Mouse (Mus musculus): ENCODE results near the gene Wdr59.
A peak's percentile ranks its signal among the peaks of the same experiment; 100 is the strongest.

Gene Wdr59

DNA sequence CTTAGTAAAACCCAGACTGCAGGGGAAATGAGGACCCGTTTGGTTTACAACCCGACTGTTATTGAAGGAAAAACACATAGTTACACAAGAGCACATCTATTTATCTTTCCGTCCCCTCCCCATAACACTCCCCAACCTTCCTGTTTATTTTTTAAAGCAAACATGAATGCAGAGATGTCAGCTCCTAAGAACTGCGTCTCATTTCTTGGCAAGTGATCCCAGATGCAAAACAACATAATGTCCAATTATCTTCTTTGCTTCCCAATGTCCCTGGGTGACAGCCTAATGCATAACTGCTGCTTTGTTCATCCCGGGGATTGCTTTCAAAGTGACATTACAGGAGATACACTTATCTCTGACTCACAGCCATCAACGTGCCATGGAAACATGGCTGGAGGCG, 30.7 kb downstream of the Wdr59 start:
- no peak for DNase-seq (ENCODE audit: low read depth)

DNA sequence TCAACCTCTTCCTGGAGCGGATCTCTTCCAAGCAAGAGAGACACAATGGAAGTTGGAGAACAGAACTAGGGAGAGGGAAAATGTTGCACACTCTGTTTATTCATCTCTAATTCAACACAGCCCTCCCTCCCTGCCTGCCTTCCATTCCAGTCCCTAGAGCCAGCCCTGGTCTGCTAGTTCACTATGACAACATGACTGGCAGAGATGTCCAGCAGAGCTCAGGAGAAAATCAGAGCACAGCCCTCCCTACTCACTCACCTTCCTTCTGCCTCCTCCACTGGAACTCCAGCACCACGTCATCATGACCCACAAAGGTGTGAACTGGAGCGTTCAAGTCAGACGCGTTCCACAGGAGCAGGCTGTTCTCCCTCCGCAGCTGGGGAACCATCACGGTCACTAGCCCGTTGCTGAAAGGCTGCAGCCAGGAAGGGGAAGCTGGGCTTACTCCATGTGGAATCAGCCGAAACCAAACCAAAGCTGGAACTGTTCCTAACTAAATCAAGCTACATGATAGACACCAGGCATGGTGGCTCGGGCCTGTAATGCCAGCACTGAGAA, 31.8 kb downstream of the Wdr59 start:
- DNase-seq (ENCODE audit: low read depth) = no peak

DNA sequence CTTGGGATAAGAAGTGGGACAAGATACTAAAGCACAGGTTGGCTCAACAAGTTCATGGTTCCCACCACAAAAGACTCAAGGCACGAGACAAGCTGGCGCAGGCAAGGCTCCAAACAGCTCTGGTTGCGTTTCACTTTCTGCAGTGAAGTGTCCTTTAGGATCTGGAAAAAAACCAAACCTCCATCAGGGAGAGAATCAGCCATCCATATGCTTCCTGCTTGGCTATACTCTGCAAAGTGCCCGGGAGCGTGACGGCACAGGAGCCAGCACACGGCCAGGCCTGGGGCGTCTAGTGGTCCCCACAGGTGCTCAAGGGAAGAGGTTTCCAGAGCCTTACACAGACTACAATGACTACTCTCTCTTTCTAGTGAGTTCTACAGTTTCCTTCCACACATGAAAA, 41.2 kb downstream of the Wdr59 start:
- no peak for DNase-seq (ENCODE audit: low read depth)

DNA sequence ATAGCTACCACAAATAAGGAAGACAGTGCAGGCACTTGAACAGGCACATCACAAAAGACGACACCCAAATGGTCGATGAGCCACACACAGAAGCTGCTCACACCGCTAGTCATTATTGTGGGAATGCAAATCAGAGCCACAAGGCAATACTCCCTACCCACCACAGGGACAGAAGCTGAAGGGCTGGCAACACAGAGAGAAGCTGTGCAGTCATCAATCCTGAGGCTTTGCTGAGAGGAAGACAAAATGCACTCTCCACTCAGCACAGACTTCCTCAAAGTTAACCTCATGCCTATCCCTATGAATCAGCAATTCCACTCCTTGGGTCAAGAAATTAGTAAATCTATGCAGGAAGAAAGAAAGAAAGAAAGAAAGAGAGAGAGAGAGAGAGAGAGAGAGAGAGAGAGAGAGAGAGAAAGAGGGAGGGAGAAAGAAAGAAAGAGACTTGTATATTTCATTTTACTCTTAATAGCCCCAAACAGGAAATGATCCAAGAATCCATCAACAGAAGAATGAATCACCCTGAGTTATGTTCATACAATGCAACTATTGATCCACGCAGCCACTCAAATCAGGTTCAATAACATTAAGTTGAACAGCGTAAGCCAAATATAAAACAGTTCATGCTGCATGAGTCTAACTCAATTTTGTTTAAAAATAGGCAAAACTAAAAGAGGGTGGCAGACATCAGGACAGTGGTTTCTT, 44.0 kb downstream of the Wdr59 start:
- DNase-seq (ENCODE audit: low read depth) = no peak

DNA sequence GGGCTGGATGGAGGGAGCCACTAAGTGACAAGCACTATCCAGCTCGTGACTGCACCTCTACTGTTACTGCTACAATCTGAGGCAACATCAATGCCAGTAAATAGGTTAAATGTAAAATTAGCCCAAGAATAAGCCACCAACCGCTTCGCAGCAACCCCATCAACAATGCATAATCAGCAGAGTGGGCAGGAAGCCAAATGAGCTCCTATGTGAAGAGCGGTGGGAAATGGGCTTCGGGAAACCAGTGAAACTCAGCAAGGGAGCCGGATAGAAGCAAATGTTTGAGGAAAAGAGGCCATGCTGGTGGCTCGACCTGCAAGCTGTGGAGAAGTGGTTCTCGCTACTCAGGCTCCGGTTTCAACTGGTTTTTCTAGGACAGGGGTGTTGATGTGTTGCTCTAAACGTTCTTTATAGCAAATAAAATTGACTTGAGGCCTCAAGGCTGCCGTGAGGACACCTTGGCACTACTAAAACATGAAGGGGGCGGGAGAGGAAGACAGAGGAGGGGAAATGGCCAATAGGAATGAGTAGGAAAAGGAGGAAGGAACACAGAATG, 50.3 kb downstream of the Wdr59 start:
- no peak for DNase-seq (ENCODE audit: low read depth)

DNA sequence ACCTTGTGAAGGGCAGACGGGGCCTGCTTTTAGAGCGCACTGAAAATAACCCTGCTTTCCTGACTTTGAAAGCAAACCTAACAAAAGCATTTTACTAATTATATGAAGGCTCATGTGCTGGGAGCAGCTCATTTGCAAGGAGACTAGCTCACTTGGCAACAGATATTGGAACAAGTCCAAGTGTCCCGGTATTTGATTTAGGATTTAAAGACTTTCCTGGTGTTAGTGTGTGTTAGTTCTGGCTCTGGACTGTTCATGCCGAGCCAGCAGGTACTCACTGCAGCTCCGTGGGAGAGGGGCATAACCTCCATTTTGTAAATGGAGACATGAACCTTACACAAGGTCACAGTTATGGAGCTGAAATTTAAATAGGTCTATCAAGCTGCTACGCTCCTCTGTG, 52.9 kb downstream of the Wdr59 start:
- DNase-seq (ENCODE audit: low read depth) = no peak

DNA sequence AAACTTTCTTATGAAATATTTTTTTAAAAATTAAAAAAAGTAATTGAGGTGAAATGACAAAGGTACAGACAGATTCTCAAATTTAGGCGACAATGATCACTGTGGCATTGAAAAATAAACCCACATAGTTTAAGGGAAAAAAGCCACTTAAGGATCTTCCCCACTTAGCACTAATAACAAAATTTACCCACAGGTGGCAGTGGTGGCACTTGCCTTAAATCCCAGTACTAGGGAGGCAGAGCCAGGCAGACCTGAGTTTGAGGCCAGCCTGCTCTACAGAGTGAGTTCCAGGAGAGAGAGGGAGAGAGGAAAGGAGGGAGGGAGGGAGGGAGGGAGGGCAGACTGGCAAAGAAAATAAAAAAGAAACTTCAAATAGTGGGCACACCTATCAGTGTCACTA, 56.6 kb downstream of the Wdr59 start:
- DNase-seq (ENCODE audit: low read depth) = peak; percentile 53

DNA sequence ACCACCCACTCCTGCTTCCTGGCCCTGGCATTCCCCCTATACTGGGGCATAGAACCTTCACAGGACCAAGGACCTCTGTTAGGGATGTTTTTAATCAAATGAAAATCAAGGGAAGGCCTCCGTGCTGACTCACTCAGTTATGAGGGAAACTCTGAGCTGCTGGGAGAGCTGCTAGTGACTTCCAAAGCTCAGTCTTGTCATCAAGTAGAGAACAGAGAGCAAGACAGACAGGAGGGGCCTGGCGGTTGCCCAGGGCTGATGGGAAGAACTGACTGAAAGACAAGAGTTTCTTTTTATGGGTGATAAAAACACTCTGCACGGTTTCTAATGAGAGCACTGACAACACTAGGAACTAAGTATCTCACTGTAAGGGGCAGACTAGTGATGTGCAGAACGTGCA, 57.4 kb downstream of the Wdr59 start:
- DNase-seq (ENCODE audit: low read depth) = no peak

DNA sequence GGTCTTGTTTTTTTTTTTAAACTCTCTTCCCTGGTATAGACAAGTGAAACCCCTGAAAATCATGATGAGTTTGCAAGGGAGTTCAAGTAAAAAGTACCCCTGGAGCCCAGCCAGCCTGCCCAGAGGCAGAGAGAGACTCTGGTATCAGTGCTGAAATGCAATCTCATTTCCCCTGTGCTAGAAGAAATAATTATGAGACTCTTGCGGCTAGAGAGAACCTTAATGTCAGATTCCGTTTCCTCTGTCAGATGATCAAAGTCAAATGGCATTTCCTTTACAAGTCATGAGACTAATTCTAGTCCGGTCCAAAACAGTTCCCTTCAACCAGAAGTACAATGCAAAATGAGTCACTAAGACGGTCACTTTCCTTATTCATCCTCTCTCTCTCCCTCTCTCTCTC, 72.2 kb downstream of the Wdr59 start:
- DNase-seq (ENCODE audit: low read depth) = peak; percentile 26

DNA sequence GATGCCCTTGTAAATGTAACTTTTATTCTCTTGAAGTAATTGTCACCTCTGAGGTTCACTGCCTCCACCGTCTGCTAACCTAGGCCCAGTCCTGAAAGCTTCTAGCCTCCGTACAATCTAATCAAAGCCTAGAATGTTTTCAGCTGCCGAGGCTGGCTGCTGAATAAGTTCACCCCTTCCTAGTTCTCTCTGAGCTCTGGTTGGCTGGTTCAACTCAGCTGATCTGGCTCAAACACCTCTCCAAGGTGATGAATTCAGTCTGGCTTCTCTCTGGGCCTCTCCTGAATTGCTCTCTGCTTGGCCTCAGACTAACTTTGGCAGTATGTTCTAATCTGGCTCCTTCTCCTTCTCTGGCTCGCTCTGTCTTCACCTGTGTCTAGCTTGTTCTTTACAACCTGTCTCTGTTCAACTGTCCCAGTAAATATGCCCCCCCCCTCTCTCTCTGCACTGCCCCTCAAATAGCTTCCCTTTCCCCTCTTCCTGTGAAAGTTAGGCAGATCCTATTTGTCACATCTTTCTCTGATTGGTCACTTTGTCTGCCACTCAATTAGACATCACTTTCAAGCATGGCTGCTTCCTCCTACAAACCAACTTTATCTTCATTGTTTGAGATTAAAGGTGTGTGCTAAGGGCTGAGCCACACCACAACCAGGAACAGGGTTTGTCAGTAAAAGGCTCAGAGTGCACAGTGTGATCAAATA, 75.8 kb downstream of the Wdr59 start:
- no peak for DNase-seq (ENCODE audit: low read depth)

DNA sequence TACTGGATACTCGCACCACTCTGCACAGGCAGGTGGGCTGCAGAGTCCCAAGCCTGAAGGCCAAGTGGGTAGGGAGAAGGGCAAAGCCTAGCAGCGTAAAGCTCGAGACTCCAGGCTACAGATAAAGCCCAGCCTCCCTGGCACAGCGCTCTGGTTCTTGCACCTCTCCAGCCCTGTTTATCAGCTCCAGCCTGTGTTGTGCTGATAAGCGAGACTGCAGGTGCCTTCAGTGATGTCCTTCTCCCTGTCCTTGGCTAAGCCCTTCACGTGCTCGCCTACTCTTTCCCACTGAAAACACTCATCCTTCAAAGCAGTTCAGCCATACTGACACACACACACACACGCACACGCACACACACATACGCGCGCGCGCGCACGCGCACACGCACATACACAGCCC, 76.3 kb downstream of the Wdr59 start:
- DNase-seq (ENCODE audit: low read depth) = no peak

DNA sequence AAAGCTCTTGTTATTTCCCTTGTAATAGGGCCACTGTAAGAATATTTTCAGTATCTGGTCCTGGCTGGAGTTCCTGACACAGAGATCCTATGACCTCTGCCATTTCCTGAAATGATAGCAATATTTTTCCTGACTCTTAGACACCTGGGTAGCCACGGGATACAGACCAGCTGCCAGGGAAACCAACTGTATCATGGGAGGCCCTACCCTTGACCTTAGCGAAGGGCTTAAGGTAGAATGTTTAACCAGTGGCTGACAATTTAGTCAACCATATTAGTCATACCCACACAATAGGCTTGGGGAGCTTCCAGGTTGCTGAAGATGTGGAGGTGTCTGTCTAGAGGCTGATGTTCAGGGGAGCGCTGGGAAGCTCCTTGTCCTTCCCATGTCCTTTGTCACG, 77.6 kb downstream of the Wdr59 start:
- no peak for DNase-seq (ENCODE audit: low read depth)

DNA sequence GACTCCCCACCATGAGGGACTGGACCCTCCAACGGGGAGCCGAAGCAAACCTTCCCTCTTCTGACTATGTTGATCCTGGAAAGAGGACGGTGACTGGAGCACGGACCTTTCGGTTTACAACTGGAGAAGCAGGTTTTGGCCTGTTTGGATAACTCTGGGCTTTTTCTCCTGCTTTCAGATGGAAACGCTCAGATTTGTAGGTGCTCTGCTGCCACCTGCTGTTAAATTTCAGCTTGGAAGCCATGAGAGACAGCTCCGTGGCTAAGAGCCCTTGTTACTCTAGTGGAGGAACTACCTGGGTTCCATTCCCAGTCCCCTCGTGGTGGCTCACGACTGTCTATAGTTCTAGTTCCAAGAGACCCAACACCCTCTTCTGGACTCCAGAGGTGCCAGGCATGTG, 82.7 kb downstream of the Wdr59 start:
- DNase-seq (ENCODE audit: low read depth) = peak; percentile 84

DNA sequence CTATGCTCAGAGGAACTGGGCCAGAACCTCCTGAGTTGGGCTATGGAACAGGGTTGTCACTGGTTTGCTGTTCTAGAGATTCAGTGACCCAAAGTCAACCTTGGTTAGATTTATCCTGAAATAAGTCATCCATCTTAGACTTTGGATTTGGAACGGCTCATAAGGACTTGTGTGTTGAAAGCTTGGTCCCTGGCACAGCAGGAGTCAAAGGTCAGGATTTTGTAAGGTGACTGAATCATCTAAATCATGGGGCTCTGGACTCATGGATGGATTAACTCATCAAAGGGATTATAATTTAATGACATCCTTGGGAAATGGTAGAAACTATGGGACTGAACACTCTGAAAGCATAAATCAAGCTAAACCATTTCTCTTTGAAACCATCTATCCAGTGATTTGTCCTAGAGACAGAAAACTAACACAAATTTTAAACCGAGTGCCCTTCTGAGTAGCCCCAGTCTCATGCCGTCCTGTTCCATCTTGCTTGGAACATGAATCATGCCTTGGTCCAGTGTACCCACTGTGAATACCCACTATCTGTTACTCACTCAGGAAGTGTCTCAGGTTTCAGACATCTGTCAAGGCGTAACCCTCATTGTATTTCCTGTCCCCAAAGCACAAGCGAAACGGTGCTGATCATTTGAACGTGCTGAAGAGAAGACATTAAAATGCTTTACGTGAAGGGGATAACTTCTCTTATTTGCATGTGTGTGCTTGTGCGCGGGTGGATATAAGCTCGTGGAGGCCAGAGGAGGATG, 86.6 kb downstream of the Wdr59 start:
- DNase-seq (ENCODE audit: low read depth) = peak; percentile 63

DNA sequence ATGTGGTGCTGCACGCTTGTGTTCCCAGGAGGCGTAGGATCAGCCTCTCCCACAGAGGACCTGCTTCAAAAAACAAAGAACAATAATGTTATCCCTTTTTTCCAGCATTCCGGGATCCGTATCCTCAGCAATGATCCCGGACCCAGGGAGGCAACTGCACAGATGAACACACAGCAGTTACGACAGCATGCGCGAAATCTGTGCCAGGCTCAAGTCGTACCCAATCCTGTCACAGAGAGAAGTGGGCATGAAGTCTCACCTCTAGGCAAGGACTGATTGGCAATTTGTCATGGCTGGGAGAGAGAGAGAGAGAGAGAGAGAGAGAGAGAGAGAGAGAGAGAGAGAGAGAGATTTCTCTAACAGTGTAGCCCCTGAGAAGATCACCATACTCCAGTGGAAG, 97.2 kb downstream of the Wdr59 start:
- DNase-seq (ENCODE audit: low read depth) = no peak

DNA sequence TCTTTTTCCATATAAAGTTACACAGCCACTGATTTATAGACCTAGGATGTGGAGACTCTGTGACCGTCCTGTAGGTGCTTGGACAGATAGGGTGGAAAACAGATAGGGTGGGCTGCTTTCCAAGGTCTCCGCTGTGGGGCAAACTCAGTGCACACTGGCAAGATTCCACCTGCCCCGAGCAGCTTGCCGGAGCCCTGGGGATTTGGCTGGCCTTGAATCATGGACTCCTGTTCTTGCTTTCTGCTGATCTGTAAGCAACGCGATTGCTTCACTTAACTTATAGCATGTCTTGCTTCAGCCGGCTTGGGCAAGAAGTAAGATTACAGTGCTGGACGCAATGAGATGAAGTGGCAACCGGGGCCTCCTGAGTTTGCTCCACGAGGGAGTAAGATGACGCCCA, 97.7 kb downstream of the Wdr59 start:
- DNase-seq (ENCODE audit: low read depth) = no peak

DNA sequence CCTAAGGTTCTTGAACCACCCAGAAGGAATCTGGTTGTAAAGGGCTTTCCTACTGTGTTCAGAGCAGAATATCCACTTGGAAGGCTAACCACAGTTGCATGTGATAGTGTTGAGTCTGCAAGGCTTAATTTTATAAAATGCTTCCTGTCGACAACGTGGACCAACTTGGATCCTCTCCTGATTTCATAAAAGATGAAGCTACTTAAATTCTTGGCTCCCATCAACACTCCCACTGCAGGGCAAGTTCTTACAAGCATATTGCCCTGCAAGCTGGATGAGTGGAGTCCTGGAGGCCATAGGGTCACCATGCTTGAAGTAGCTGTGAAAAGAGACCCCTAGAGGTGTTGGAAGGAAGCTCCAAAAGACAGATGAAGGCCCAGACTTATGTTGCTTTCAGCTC, 99.3 kb downstream of the Wdr59 start:
- no peak for DNase-seq (ENCODE audit: low read depth)

DNA sequence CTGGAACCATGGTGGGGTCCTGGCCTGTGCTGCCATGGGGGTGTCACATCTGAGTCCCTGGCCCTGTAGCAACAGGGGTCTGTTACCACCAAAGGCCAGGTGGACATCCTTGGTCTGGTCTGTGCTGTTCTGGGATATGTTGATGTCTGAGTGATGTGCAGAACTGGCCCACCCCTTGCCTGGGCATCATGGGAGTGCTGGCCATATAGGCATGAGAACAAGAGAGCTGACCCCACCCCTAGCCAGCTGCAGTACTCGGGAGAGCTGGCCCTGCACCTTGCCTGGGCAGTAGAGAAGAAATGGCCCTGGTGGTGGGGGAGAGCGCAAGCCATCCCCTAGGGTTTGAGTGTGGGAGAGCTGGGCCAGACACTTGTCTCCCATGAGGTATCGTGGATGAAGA, 102.7 kb downstream of the Wdr59 start:
- DNase-seq (ENCODE audit: low read depth) = no peak

DNA sequence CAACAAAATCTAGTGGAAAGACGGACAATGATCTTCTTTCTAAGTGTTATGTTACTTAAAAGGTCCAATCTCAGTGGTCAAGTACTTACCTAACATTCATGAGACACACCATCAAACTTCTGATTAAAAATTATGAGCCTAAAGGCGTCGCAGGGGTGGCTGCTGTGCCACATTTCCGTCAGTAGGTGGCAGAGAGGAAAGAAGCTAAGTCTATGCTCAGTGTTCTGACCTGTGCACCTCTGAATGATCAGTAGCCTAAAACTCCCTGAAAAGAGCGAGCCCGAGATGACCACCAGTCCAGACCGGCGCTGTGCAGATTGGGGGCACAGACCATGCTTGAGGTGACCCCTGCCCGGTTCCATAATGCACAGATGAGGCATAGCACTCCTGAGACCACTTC, 103.3 kb downstream of the Wdr59 start:
- peak; percentile 76 for DNase-seq (ENCODE audit: low read depth)

DNA sequence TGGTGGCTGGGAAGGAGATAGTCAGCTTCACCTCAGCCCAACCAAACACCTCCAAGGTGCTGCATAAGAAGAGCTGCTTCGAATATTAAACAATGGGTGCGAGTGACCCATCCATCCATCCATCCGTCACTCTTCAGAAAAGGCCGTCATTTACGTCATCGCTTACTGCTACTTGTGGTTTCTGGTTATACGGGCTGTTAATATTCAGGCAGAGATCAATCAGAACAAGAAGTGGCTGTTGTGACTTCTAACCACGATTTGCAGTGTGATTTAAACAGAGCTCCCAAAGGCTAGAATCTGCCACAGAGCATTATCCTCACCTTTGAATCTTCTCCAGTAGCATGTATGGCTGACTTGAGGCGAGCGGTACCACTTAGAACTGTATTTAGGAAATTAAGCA, 104.7 kb downstream of the Wdr59 start:
- no peak for DNase-seq (ENCODE audit: low read depth)

DNA sequence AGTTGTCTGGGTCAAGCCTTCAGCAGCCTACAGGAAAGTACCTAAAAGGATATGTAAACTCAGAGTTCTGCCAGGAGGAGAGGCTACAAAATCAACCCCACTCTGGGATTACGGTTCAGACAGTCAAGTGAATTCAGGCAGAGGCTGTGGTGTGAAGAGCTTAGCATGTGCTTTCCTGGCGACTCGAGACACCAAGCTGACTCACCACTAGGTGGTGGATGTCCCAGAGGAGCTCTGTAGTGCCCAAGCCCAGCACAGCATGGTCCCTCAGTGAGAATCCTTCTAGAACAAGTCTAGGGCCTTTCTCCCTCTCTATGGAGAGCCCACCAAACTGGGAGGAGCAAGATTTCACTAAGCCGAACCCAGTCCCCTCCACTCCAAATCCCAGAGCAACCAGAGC, 118.5 kb downstream of the Wdr59 start:
- peak; percentile 38 for DNase-seq (ENCODE audit: low read depth)
